Mouse (Mus musculus): ENCODE measurements around the gene Hadhb.

Gene Hadhb

DNA sequence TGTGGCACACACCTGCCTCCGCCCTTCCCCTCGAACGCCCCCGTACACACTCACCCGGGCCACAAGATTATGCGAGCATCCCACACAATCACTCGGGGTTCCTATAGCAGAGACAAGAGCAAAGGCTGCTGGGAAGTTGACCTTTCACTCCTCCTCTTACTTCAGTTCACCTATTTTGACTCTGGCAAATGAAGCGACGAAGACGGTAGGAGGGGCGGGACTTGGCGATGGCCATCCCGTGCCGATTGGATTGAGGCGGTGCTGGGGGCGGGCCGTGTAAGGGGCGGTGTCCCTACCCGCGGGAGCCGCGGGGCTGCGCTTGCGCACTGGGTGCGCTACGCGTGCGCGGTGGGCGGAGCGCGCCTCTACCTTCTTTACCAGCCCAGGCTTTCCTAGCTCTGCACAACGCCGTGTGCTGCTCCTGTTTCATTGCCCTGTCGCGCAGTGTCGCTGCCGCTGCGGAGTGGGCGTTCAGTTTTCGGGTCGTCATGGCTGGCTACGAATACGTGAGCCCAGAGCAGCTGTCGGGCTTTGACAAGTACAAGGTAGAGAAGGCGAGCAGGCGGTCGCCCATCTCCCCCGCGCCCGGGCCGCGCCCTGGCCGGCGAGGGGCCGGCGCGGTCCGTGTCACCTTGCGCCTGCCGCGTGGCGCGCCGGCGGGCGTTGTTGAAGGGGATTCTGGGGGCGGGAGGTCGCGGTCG lies 77.4 kb downstream of the Hadhb start, which contains the start of gene Selenoi:
Gene Selenoi (plus strand): TSS at position 311 of the 701 bp plus-strand sequence.
- TF ChIP-seq GATA4 (IDR thresholded peaks at IDR 0.05; ENCODE audit: insufficient replicate concordance, low read length): no peak

DNA sequence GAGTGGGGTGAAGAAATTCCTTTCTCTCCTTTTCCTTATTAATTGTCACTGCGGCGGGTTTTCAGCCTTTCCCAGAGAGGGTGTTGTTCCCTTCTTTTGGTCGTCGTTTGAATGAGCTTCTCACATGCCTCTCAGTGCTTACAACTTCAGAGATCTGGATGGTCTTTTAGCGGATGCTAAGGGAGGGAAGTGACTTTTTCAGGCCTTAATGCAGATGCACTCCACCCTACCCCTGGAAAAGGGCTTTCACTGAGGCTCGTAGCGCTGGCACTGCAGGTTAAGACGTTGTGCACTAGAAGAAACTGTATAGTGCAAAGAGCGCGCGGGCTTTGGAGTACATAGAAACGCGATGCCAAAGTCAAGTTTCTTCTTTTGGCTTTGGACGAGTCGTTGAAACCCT lies 78.0 kb downstream of the Hadhb start:
- no peak for TF ChIP-seq GATA4 (IDR thresholded peaks at IDR 0.05; ENCODE audit: insufficient replicate concordance, low read length)

DNA sequence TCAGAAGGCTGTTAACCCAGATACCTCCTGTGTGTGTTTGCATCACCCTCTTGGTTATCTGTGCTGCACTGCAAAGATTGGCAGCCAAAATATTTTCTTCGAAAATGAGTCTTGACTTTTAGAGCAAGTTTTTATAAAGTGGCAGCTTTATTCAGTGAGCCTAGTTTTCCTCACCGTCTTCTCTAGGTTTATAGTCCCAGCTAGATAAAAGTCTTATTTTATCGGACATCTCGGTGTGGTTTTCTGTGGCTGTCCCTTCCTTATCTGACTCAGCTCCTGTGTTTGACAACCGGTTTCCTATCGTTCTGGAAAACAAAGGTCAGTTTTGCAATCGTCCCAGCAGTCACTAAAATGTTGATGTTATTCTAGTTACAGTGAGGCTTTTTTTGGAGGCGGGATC lies 78.9 kb downstream of the Hadhb start:
- TF ChIP-seq GATA4 (IDR thresholded peaks at IDR 0.05; ENCODE audit: insufficient replicate concordance, low read length): peak; percentile 80; the same call in 1 of the 2 replicates

Measured in liver, adult (tissue).